Mouse (Mus musculus) CH12.LX (cell line): ENCODE results near the gene Scaf1.

Experiments used
- CHD2 ChIP-seq: IDR thresholded peaks from 2 replicates; pipeline ENCODE4 v1.6.1; 2011; ENCODE audit warnings: low read length, improper control_type of control experiment
- CTCF ChIP-seq, 2 experiments: IDR thresholded peaks in 1 of 2; conservative IDR thresholded peaks in 1 of 2; 2 replicates each; pipeline ENCODE4 v1.5.1; 2011 to 2012; ENCODE audit warnings: low read depth in 2 of 2, low read length in 2 of 2, improper control_type of control experiment in 1 of 2, inconsistent platforms in 1 of 2, mild to moderate bottlenecking in 1 of 2, moderate library complexity in 1 of 2
- EP300 ChIP-seq: IDR thresholded peaks from 2 replicates; pipeline ENCODE4 v1.6.1; 2011; ENCODE audit warnings: low read length, improper control_type of control experiment
- ETS1 ChIP-seq: conservative IDR thresholded peaks from 2 replicates; pipeline ENCODE4 v1.6.1; 2012; ENCODE audit warnings: low read depth, mild to moderate bottlenecking, inconsistent platforms, low read length, improper control_type of control experiment, moderate library complexity
- GABPA ChIP-seq: IDR thresholded peaks from 2 replicates; pipeline ENCODE4 v1.6.1; 2012; ENCODE audit warnings: low read depth, low read length, improper control_type of control experiment, inconsistent platforms; ENCODE audit not compliant: insufficient replicate concordance
- IRF4 ChIP-seq: IDR thresholded peaks from 2 replicates; pipeline ENCODE4 v1.6.1; 2014; ENCODE audit warnings: low read depth, mild to moderate bottlenecking, inconsistent platforms, low read length, improper control_type of control experiment
- MAFK ChIP-seq: IDR thresholded peaks from 2 replicates; pipeline ENCODE4 v1.6.1; 2011; ENCODE audit warnings: low read length, improper control_type of control experiment; ENCODE audit not compliant: insufficient replicate concordance
- MAX ChIP-seq: IDR thresholded peaks from 2 replicates; pipeline ENCODE4 v1.6.1; 2011; ENCODE audit warnings: low read length, improper control_type of control experiment
- POLR2A ChIP-seq: IDR thresholded peaks from 2 replicates; pipeline ENCODE4 v1.6.1; 2011; ENCODE audit warnings: low read depth, mild to moderate bottlenecking, improper control_type of control experiment, low read length
- SMC3 ChIP-seq: IDR thresholded peaks from 2 replicates; pipeline ENCODE4 v1.6.1; 2011; ENCODE audit warnings: low read depth, low read length, improper control_type of control experiment
- USF1 ChIP-seq: IDR thresholded peaks from 2 replicates; pipeline ENCODE4 v1.6.1; 2014; ENCODE audit warnings: low read depth, mild to moderate bottlenecking, inconsistent platforms, low read length, improper control_type of control experiment
- ZKSCAN1 ChIP-seq: IDR thresholded peaks from 2 replicates; pipeline ENCODE4 v1.6.1; 2012; ENCODE audit warnings: low read depth, inconsistent platforms, low read length, improper control_type of control experiment, borderline replicate concordance

GRCm38 (mm10) chr7:44974383-44975116 is 41.6 kb downstream of the Scaf1 start, which contains the start of gene Cpt1c:
- peak; percentile 51 for TF ChIP-seq POLR2A
- no peak for TF ChIP-seq CTCF (conservative IDR thresholded peaks at IDR 0.05 in 1 of 2, IDR thresholded peaks at IDR 0.05 in 1 of 2; ENCODE audit: low read depth in 2 of 2, low read length in 2 of 2)
- TF ChIP-seq USF1, result no peak
- TF ChIP-seq MAX, result no peak
- TF ChIP-seq SMC3, result no peak
- no peak for TF ChIP-seq ZKSCAN1
- no peak for TF ChIP-seq EP300
- no peak for TF ChIP-seq ETS1
- TF ChIP-seq GABPA, result no peak
- no peak for TF ChIP-seq CHD2
- no peak for TF ChIP-seq MAFK
- TF ChIP-seq IRF4, result no peak
